Mouse (Mus musculus): ENCODE results near the gene Yif1a. TPM values are rescaled to one million over a fixed set of nuclear protein-coding genes. Genes with fewer than 3 reads are reported as not detected.
"Not testable (repeated sequence)": the region's sequence is repeated elsewhere in the genome, so short reads cannot be mapped to it uniquely, and the experiment has no call there.

Gene Yif1a
- polyA plus RNA-seq, 1 experiment from 2014 or later = 75.6 TPM

GRCm38 (mm10) chr19:5073518-5073917, 14.8 kb upstream of the Yif1a start:
- H3K27ac ChIP-seq (ENCODE audit: low read depth, low read length) = no peak overlapping the region
- DNase-seq (ENCODE audit: low spot score) = no peak
- H3K27me3 ChIP-seq (ENCODE audit: control insufficient read depth, insufficient read depth, low read length) = peaks cover 11% of the 10 kb centered on the region
- H3K36me3 ChIP-seq (ENCODE audit: control insufficient read depth, insufficient read depth, low read length) = no peaks in the 10 kb centered on the region
- no peak for ATAC-seq (ENCODE audit: low FRiP score)
- no peak overlapping the region for H3K4me2 ChIP-seq (replicated peaks; ENCODE audit: low read depth, low read length)
- WGBS = 39% methylated on average over 5 of the region's 5 CpGs
- H3K4me1 ChIP-seq (replicated peaks; ENCODE audit: control insufficient read depth, insufficient read depth, low read length) = peaks cover 15% of the 10 kb centered on the region
- H3K9ac ChIP-seq (ENCODE audit: low read depth, low read length) = no peak overlapping the region
- H3K4me3 ChIP-seq (ENCODE audit: low read depth, low read length) = no peak overlapping the region
- H3K9me3 ChIP-seq (ENCODE audit: control insufficient read depth, low read length) = no peaks in the 10 kb centered on the region

GRCm38 (mm10) chr19:5079279-5079678, 9.1 kb upstream of the Yif1a start:
- no peaks in the 10 kb centered on the region for H3K4me1 ChIP-seq (replicated peaks; ENCODE audit: control insufficient read depth, insufficient read depth, low read length)
- ATAC-seq (ENCODE audit: low FRiP score) = no peak
- H3K4me2 ChIP-seq (replicated peaks; ENCODE audit: low read depth, low read length) = no peak overlapping the region
- no peak for DNase-seq (ENCODE audit: low spot score)
- H3K4me3 ChIP-seq (ENCODE audit: low read depth, low read length) = no peak overlapping the region
- H3K27me3 ChIP-seq (ENCODE audit: control insufficient read depth, insufficient read depth, low read length) = peaks cover 30% of the 10 kb centered on the region
- 88% methylated on average over 1 of the region's 1 CpGs for WGBS
- no peak overlapping the region for H3K27ac ChIP-seq (ENCODE audit: low read depth, low read length)
- no peaks in the 10 kb centered on the region for H3K36me3 ChIP-seq (ENCODE audit: control insufficient read depth, insufficient read depth, low read length)
- H3K9me3 ChIP-seq (ENCODE audit: control insufficient read depth, low read length) = no peaks in the 10 kb centered on the region
- H3K9ac ChIP-seq (ENCODE audit: low read depth, low read length) = no peak overlapping the region

GRCm38 (mm10) chr19:5082005-5082404, 6.3 kb upstream of the Yif1a start:
- ATAC-seq (ENCODE audit: low FRiP score) (no peak), DNase-seq (ENCODE audit: low spot score) (no peak)
- no peak overlapping the region for H3K4me3 ChIP-seq (ENCODE audit: low read depth, low read length)
- no peaks in the 10 kb centered on the region for H3K9me3 ChIP-seq (ENCODE audit: control insufficient read depth, low read length)
- WGBS = 66% methylated on average over 18 of the region's 18 CpGs
- H3K4me1 ChIP-seq (replicated peaks; ENCODE audit: control insufficient read depth, insufficient read depth, low read length) = peaks cover 5% of the 10 kb centered on the region; the same call in 1 of the 2 replicates
- peaks cover 53% of the 10 kb centered on the region for H3K27me3 ChIP-seq (ENCODE audit: control insufficient read depth, insufficient read depth, low read length)
- H3K9ac ChIP-seq (ENCODE audit: low read depth, low read length) = no peak overlapping the region
- no peak overlapping the region for H3K27ac ChIP-seq (ENCODE audit: low read depth, low read length)
- no peaks in the 10 kb centered on the region for H3K36me3 ChIP-seq (ENCODE audit: control insufficient read depth, insufficient read depth, low read length)
- no peak overlapping the region for H3K4me2 ChIP-seq (replicated peaks; ENCODE audit: low read depth, low read length)

GRCm38 (mm10) chr19:5082596-5082995, 5.7 kb upstream of the Yif1a start:
- no peak overlapping the region for H3K9ac ChIP-seq (ENCODE audit: low read depth, low read length)
- H3K27me3 ChIP-seq (ENCODE audit: control insufficient read depth, insufficient read depth, low read length) = peaks cover 53% of the 10 kb centered on the region
- ATAC-seq (ENCODE audit: low FRiP score) = no peak
- no peaks in the 10 kb centered on the region for H3K9me3 ChIP-seq (ENCODE audit: control insufficient read depth, low read length)
- H3K4me3 ChIP-seq (ENCODE audit: low read depth, low read length) = no peak overlapping the region
- 69% methylated on average over 24 of the region's 24 CpGs for WGBS
- no peak overlapping the region for H3K27ac ChIP-seq (ENCODE audit: low read depth, low read length)
- no peak for DNase-seq (ENCODE audit: low spot score)
- H3K36me3 ChIP-seq (ENCODE audit: control insufficient read depth, insufficient read depth, low read length) = no peaks in the 10 kb centered on the region
- H3K4me1 ChIP-seq (replicated peaks; ENCODE audit: control insufficient read depth, insufficient read depth, low read length) = peaks cover 7% of the 10 kb centered on the region
- H3K4me2 ChIP-seq (replicated peaks; ENCODE audit: low read depth, low read length) = no peak overlapping the region

- H3K4me3 ChIP-seq (ENCODE audit: low read depth, low read length) = peak overlapping the region; percentile 40
- no peak for DNase-seq (ENCODE audit: low spot score)
- peaks cover 53% of the 10 kb centered on the region for H3K27me3 ChIP-seq (ENCODE audit: control insufficient read depth, insufficient read depth, low read length)
- WGBS = 70% methylated on average over 3 of the region's 3 CpGs
- H3K9me3 ChIP-seq (ENCODE audit: control insufficient read depth, low read length) = no peaks in the 10 kb centered on the region
- no peak overlapping the region for H3K27ac ChIP-seq (ENCODE audit: low read depth, low read length)
- no peaks in the 10 kb centered on the region for H3K36me3 ChIP-seq (ENCODE audit: control insufficient read depth, insufficient read depth, low read length)
- no peak overlapping the region for H3K4me2 ChIP-seq (replicated peaks; ENCODE audit: low read depth, low read length)
- H3K9ac ChIP-seq (ENCODE audit: low read depth, low read length) = no peak overlapping the region
- H3K4me1 ChIP-seq (replicated peaks; ENCODE audit: control insufficient read depth, insufficient read depth, low read length) = peaks cover 7% of the 10 kb centered on the region
- no peak for ATAC-seq (ENCODE audit: low FRiP score)
Observed at GRCm38 (mm10) chr19:5083961-5084833, 4.1 kb upstream of the Yif1a start.

GRCm38 (mm10) chr19:5084834-5085144, 3.5 kb upstream of the Yif1a start:
- Histone ChIP-seq H3K4me1 (replicated peaks; ENCODE audit: control insufficient read depth, insufficient read depth, low read length) (peaks cover 7% of the 10 kb centered on the region), H3K9me3 (ENCODE audit: control insufficient read depth, low read length) (no peaks in the 10 kb centered on the region), H3K4me3 (ENCODE audit: low read depth, low read length) (peak overlapping the region; percentile 40), H3K27me3 (ENCODE audit: control insufficient read depth, insufficient read depth, low read length) (peaks cover 53% of the 10 kb centered on the region), H3K27ac (ENCODE audit: low read depth, low read length) (no peak overlapping the region), H3K36me3 (ENCODE audit: control insufficient read depth, insufficient read depth, low read length) (no peaks in the 10 kb centered on the region), H3K9ac (ENCODE audit: low read depth, low read length) (no peak overlapping the region; the same call in 1 of the 2 replicates), H3K4me2 (replicated peaks; ENCODE audit: low read depth, low read length) (peak overlapping the region; percentile 83; the same call in 1 of the 2 replicates)
- DNase-seq (ENCODE audit: low spot score) (no peak), ATAC-seq (ENCODE audit: low FRiP score) (no peak)
- 2% methylated on average over 15 of the region's 15 CpGs for WGBS

GRCm38 (mm10) chr19:5085145-5085863, 3.0 kb upstream of the Yif1a start, which contains the start of gene Tmem151a:
Tmem151a (minus strand) TSS chr19:5085531.
- peaks cover 7% of the 10 kb centered on the region for H3K4me1 ChIP-seq (replicated peaks; ENCODE audit: control insufficient read depth, insufficient read depth, low read length)
- peak within 1 kb of the TSS; percentile 83 for H3K4me2 ChIP-seq (replicated peaks; ENCODE audit: low read depth, low read length)
- 1% methylated on average over 54 of the region's 69 CpGs for WGBS
- H3K27me3 ChIP-seq (ENCODE audit: control insufficient read depth, insufficient read depth, low read length) = peaks cover 53% of the 10 kb centered on the region
- H3K9me3 ChIP-seq (ENCODE audit: control insufficient read depth, low read length) = no peaks in the 10 kb centered on the region
- H3K9ac ChIP-seq (ENCODE audit: low read depth, low read length) = peak within 1 kb of the TSS; percentile 40
- no peak for ATAC-seq (ENCODE audit: low FRiP score)
- no peak within 1 kb of the TSS for H3K27ac ChIP-seq (ENCODE audit: low read depth, low read length)
- DNase-seq (ENCODE audit: low spot score) = peak; percentile 32
- peak within 1 kb of the TSS; percentile 40 for H3K4me3 ChIP-seq (ENCODE audit: low read depth, low read length)
- H3K36me3 ChIP-seq (ENCODE audit: control insufficient read depth, insufficient read depth, low read length) = no peaks in the 10 kb centered on the region

GRCm38 (mm10) chr19:5086533-5086932, 1.8 kb upstream of the Yif1a start:
- H3K4me1 ChIP-seq (replicated peaks; ENCODE audit: control insufficient read depth, insufficient read depth, low read length); H3K9ac ChIP-seq (ENCODE audit: low read depth, low read length); H3K4me3 ChIP-seq (ENCODE audit: low read depth, low read length); H3K27ac ChIP-seq (ENCODE audit: low read depth, low read length); H3K36me3 ChIP-seq (ENCODE audit: control insufficient read depth, insufficient read depth, low read length); H3K4me2 ChIP-seq (replicated peaks; ENCODE audit: low read depth, low read length); ATAC-seq (ENCODE audit: low FRiP score); DNase-seq (ENCODE audit: low spot score); H3K9me3 ChIP-seq (ENCODE audit: control insufficient read depth, low read length): not testable (repeated sequence)
- 58% methylated on average over 4 of the region's 4 CpGs for WGBS
- H3K27me3 ChIP-seq (ENCODE audit: control insufficient read depth, insufficient read depth, low read length) = peaks cover 49% of the 10 kb centered on the region
